Mouse (Mus musculus) Muller cell, postnatal 12 days (primary cell): Measurements from ENCODE around the gene Igsf3.

ENCODE experiments used
- DNase-seq: peaks from one replicate; pipeline ENCODE4 v3.0.0-alpha.2; 2015; ENCODE audit errors: inconsistent ontology term

The Igsf3 gene

GRCm38 (mm10) chr3:101447239-101447638 lies 70.4 kb downstream of the Igsf3 start:
- no peak for DNase-seq

- peak; percentile 29 for DNase-seq
These were observed 71.9 kb downstream of the Igsf3 start for GRCm38 (mm10) chr3:101448765-101449164.

GRCm38 (mm10) chr3:101450811-101451428 lies 74.0 kb downstream of the Igsf3 start:
- no peak for DNase-seq

- no peak for DNase-seq
These were observed 83.7 kb downstream of the Igsf3 start for GRCm38 (mm10) chr3:101460618-101461017.

- DNase-seq, result no peak
These were observed 84.2 kb downstream of the Igsf3 start for GRCm38 (mm10) chr3:101461046-101461445.

- DNase-seq, result peak; percentile 84
These were observed 84.9 kb downstream of the Igsf3 start for GRCm38 (mm10) chr3:101461816-101462215.

GRCm38 (mm10) chr3:101462294-101462693 lies 85.4 kb downstream of the Igsf3 start:
- DNase-seq, result no peak

- no peak for DNase-seq
These were observed 86.6 kb downstream of the Igsf3 start for GRCm38 (mm10) chr3:101463491-101463890.

GRCm38 (mm10) chr3:101469675-101470074 lies 92.8 kb downstream of the Igsf3 start:
- DNase-seq, result no peak

- DNase-seq, result peak; percentile 42
These were observed 95.0 kb downstream of the Igsf3 start for GRCm38 (mm10) chr3:101471881-101472280.

GRCm38 (mm10) chr3:101481951-101482350 lies 105.1 kb downstream of the Igsf3 start:
- DNase-seq, result no peak

- DNase-seq, result no peak
These were observed 106.5 kb downstream of the Igsf3 start for GRCm38 (mm10) chr3:101483256-101483983.

- no peak for DNase-seq
These were observed 109.3 kb downstream of the Igsf3 start for GRCm38 (mm10) chr3:101486054-101486765.

- DNase-seq, result no peak
These were observed 110.6 kb downstream of the Igsf3 start for GRCm38 (mm10) chr3:101487436-101487835.

GRCm38 (mm10) chr3:101488204-101488603 lies 111.3 kb downstream of the Igsf3 start:
- no peak for DNase-seq

GRCm38 (mm10) chr3:101490515-101490914 lies 113.6 kb downstream of the Igsf3 start:
- no peak for DNase-seq

GRCm38 (mm10) chr3:101492908-101493307 lies 116.0 kb downstream of the Igsf3 start:
- no peak for DNase-seq

GRCm38 (mm10) chr3:101493937-101494459 lies 117.1 kb downstream of the Igsf3 start:
- DNase-seq, result peak; percentile 77

- no peak for DNase-seq
These were observed 120.6 kb downstream of the Igsf3 start for GRCm38 (mm10) chr3:101497432-101498030.

GRCm38 (mm10) chr3:101499906-101500305 lies 123.0 kb downstream of the Igsf3 start:
- DNase-seq, result no peak

GRCm38 (mm10) chr3:101500393-101501051 lies 123.6 kb downstream of the Igsf3 start:
- peak; percentile 86 for DNase-seq
